Mouse (Mus musculus): ENCODE measurements at regions not wholly inside any gene's neighbourhood (a gene's known extent, or its start where the extent isn't known, plus 50 kb on each side); places are given as distances from the start of the nearest gene placed in this dataset.

DNA sequence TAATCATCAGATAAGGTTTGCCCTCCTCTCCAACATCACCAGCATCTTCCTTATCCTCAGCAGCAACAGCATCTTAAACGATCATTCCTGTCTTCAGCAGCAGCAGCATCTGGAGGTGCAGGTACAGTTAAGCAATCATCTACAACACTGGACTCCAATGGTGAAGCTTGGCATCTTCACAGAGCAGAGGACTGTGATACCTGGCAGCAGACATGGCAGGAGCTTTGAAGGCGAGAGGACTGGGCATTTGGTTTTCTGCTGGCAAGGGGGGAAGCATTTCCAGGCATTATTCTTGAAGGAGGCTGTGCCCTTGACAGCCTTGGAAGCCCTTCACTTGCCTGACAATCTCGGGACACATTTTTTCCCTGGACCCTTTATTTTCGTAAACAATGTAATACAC lies 235.3 kb downstream of the Sp3 start:
- Histone ChIP-seq H3K9ac (ENCODE audit: control insufficient read depth, low read depth, low read length, poor library complexity, severe bottlenecking) (no peak overlapping the region), H3K4me3 (ENCODE audit: control insufficient read depth in 1 of 2, insufficient read depth in 1 of 2, low read depth in 2 of 2, low read length in 2 of 2) (no peak overlapping the region), H3K9me3 (replicated peaks; ENCODE audit: insufficient read depth, low read length) (no peaks in the 10 kb centered on the region), H3K27me3 (ENCODE audit: control insufficient read depth in 1 of 2, insufficient read depth in 2 of 2, low read length in 2 of 2) (no peaks in the 10 kb centered on the region; a peak in 1 of 4 replicates), H3K4me1 (ENCODE audit: control insufficient read depth in 1 of 2, insufficient read depth in 2 of 2, low read length in 2 of 2) (peaks cover 5 to 22% of the 10 kb centered on the region in 2 experiments), H3K36me3 (ENCODE audit: control insufficient read depth in 1 of 2, insufficient read depth in 2 of 2, low read length in 2 of 2) (peaks cover 0 to 15% of the 10 kb centered on the region in 2 experiments; a peak in 2 of 4 replicates), H3K79me2 (ENCODE audit: control insufficient read depth, insufficient read depth, low read length, poor library complexity) (no peaks in the 10 kb centered on the region), H3K27ac (ENCODE audit: control insufficient read depth, low read depth, low read length) (no peak overlapping the region)
- no peak for TF ChIP-seq HCFC1 (IDR thresholded peaks at IDR 0.05; ENCODE audit: low read depth, low read length)
- TF ChIP-seq USF2 (IDR thresholded peaks at IDR 0.05; ENCODE audit: borderline replicate concordance in 1 of 2, insufficient read depth in 1 of 2, low read depth in 1 of 2, low read length in 2 of 2): no peak
- no peak for TF ChIP-seq JUND (IDR thresholded peaks at IDR 0.05; ENCODE audit: low read depth, low read length)
- TF ChIP-seq ZMIZ1 (IDR thresholded peaks at IDR 0.05; ENCODE audit: low read depth, low read length): no peak
- TF ChIP-seq MYC (IDR thresholded peaks at IDR 0.05; ENCODE audit: low read depth, low read length): no peak
- TF ChIP-seq TAL1 (IDR thresholded peaks at IDR 0.05; ENCODE audit: low read length): no peak
- no peak for TF ChIP-seq USF1 (IDR thresholded peaks at IDR 0.05; ENCODE audit: low read depth, low read length)
- TF ChIP-seq RCOR1 (IDR thresholded peaks at IDR 0.05; ENCODE audit: low read depth, low read length): no peak
- no peak for TF ChIP-seq SMC3 (IDR thresholded peaks at IDR 0.05; ENCODE audit: low read depth, low read length)
- TF ChIP-seq BHLHE40 (IDR thresholded peaks at IDR 0.05; ENCODE audit: borderline replicate concordance, low read depth, low read length): no peak
- no peak for TF ChIP-seq POLR2AphosphoS5 (IDR thresholded peaks at IDR 0.05; ENCODE audit: borderline replicate concordance, low read depth, low read length)
- no peak for TF ChIP-seq TCF12 (IDR thresholded peaks at IDR 0.05; ENCODE audit: low read depth, low read length)
- no peak for TF ChIP-seq POLR2AphosphoS2 (IDR thresholded peaks at IDR 0.05; ENCODE audit: low read length)
- no peak for TF ChIP-seq CHD1 (IDR thresholded peaks at IDR 0.05; ENCODE audit: low read depth, low read length)
- DNase-seq (ENCODE audit: low read depth, low spot score): no peak

DNA sequence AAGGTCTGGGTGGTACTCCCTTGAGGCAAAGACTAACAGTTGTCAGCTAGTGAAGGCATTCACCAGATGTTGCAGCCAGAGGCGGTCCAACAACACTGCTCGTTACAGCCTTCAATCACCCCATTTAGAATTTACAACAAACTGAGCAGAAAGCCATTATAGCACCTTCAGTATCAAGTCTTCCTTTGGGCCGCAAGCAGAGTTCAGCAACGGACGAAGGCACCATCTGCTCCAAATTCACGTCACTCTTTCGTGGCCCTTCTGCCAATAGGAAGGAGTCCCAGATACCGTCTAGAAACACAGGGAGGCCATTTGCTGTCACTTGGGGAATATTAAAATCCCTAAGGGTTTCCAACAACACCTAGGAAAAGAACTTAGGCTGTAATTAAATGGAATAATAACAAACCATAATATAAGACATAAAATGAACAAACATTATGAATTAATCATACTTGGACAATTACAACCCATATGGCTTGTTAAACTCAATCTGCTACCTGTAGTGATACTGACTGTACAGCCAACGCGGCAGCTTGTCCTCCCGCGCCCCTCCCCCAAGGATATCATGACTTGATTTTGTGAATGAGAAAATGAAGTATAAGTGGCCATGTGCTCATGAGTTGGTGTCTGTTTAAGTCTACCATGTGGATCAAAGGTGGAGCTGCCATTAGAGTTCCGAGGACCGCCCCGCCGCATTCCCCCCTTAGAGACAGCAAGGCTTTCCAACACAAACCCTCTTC lies 233.6 kb downstream of the Sp3 start:
- H3K4me1 ChIP-seq (ENCODE audit: control insufficient read depth in 1 of 2, insufficient read depth in 2 of 2, low read length in 2 of 2): peaks cover 5 to 22% of the 10 kb centered on the region in 2 experiments
- no peaks in the 10 kb centered on the region for H3K9me3 ChIP-seq (replicated peaks; ENCODE audit: insufficient read depth, low read length)
- no peaks in the 10 kb centered on the region; a peak in 1 of 4 replicates for H3K27me3 ChIP-seq (ENCODE audit: control insufficient read depth in 1 of 2, insufficient read depth in 2 of 2, low read length in 2 of 2)
- H3K9ac ChIP-seq (ENCODE audit: control insufficient read depth, low read depth, low read length, poor library complexity, severe bottlenecking): no peak overlapping the region
- H3K27ac ChIP-seq (ENCODE audit: control insufficient read depth, low read depth, low read length): peak overlapping the region; percentile 64
- H3K79me2 ChIP-seq (ENCODE audit: control insufficient read depth, insufficient read depth, low read length, poor library complexity): no peaks in the 10 kb centered on the region
- TF ChIP-seq ZC3H11A (IDR thresholded peaks at IDR 0.05; ENCODE audit: low read depth, low read length) (no peak), USF1 (IDR thresholded peaks at IDR 0.05; ENCODE audit: low read depth, low read length) (no peak), CHD1 (IDR thresholded peaks at IDR 0.05; ENCODE audit: low read depth, low read length) (no peak), MYB (IDR thresholded peaks at IDR 0.05; ENCODE audit: low read depth, low read length) (no peak), E2F4 (IDR thresholded peaks at IDR 0.05; ENCODE audit: borderline replicate concordance, low read depth, low read length) (no peak), MXI1 (IDR thresholded peaks at IDR 0.05; ENCODE audit: low read depth, low read length) (no peak), ZKSCAN1 (IDR thresholded peaks at IDR 0.05; ENCODE audit: low read depth, low read length) (no peak), POLR2A (IDR thresholded peaks at IDR 0.05; ENCODE audit: control insufficient read depth in 1 of 2, insufficient read depth in 1 of 2, low read depth in 1 of 2, low read length in 2 of 2, poor library complexity in 1 of 2) (no peak)
- H3K36me3 ChIP-seq (ENCODE audit: control insufficient read depth in 1 of 2, insufficient read depth in 2 of 2, low read length in 2 of 2): peaks cover 0 to 15% of the 10 kb centered on the region in 2 experiments; a peak in 2 of 4 replicates
- no peak overlapping the region for H3K4me3 ChIP-seq (ENCODE audit: control insufficient read depth in 1 of 2, insufficient read depth in 1 of 2, low read depth in 2 of 2, low read length in 2 of 2)
- DNase-seq (ENCODE audit: low read depth, low spot score): no peak

All from MEL (cell line).